Mouse (Mus musculus) embryo, embryonic 10 days (tissue): ENCODE results near the gene Nrip2.
"Not testable (repeated sequence)": the region's sequence is repeated elsewhere in the genome, so short reads cannot be mapped to it uniquely, and the experiment has no call there.

Experiments
- DNase-seq: peaks from one replicate; pipeline ENCODE4 v3.0.0-alpha.2; 2015; ENCODE audit warnings: low spot score

Nrip2 gene

GRCm38 (mm10) chr6:128398996-128399395 lies at the start of gene Nrip2:
Gene Nrip2 (plus strand): TSS chr6:128399296.
- no peak for DNase-seq

GRCm38 (mm10) chr6:128349711-128350110 lies 49.4 kb upstream of the Nrip2 start:
- DNase-seq = peak; percentile 49

GRCm38 (mm10) chr6:128354140-128354539 lies 45.0 kb upstream of the Nrip2 start:
- DNase-seq = no peak

- peak; percentile 73 for DNase-seq
Measured at GRCm38 (mm10) chr6:128355201-128355681, 43.9 kb upstream of the Nrip2 start.

- peak; percentile 97 for DNase-seq
Measured at GRCm38 (mm10) chr6:128355726-128356416, 43.2 kb upstream of the Nrip2 start, which contains the start of gene Tulp3. Gene Tulp3 (minus strand): TSS chr6:128355851.

GRCm38 (mm10) chr6:128358999-128359398 lies 40.1 kb upstream of the Nrip2 start:
- DNase-seq = peak; percentile 53

GRCm38 (mm10) chr6:128361901-128362300 lies 37.2 kb upstream of the Nrip2 start:
- no peak for DNase-seq

GRCm38 (mm10) chr6:128362381-128363006 lies 36.6 kb upstream of the Nrip2 start, which contains the start of the genes Rhno1 and Foxm1:
Gene Rhno1 (minus strand): TSS chr6:128362911.
Gene Foxm1 (plus strand): TSS chr6:128362967.
- DNase-seq = peak; percentile 92

GRCm38 (mm10) chr6:128363007-128363825 lies 35.9 kb upstream of the Nrip2 start:
- peak; percentile 58 for DNase-seq

GRCm38 (mm10) chr6:128364721-128365120 lies 34.4 kb upstream of the Nrip2 start:
- DNase-seq = no peak

- DNase-seq = no peak
Measured at GRCm38 (mm10) chr6:128366466-128366865, 32.6 kb upstream of the Nrip2 start.

- no peak for DNase-seq
Measured at GRCm38 (mm10) chr6:128370040-128370439, 29.1 kb upstream of the Nrip2 start.

GRCm38 (mm10) chr6:128375192-128375591 lies 23.9 kb upstream of the Nrip2 start, which contains the start of the genes Tex52 and Gm44596:
Gene Tex52 (plus strand): TSS chr6:128375456.
Gene Gm44596 (plus strand): TSS chr6:128375503.
- DNase-seq = peak; percentile 76

- no peak for DNase-seq
Measured at GRCm38 (mm10) chr6:128376371-128377085, 22.6 kb upstream of the Nrip2 start.

GRCm38 (mm10) chr6:128379636-128380035 lies 19.5 kb upstream of the Nrip2 start:
- no peak for DNase-seq

- DNase-seq = not testable (repeated sequence)
Measured at GRCm38 (mm10) chr6:128380594-128381167, 18.4 kb upstream of the Nrip2 start.

GRCm38 (mm10) chr6:128381254-128381653 lies 17.8 kb upstream of the Nrip2 start:
- no peak for DNase-seq

GRCm38 (mm10) chr6:128383752-128384151 lies 15.3 kb upstream of the Nrip2 start:
- no peak for DNase-seq

- DNase-seq = no peak
Measured at GRCm38 (mm10) chr6:128385026-128385425, 14.1 kb upstream of the Nrip2 start.

- DNase-seq = no peak
Measured at GRCm38 (mm10) chr6:128389185-128389584, 9.9 kb upstream of the Nrip2 start.

- no peak for DNase-seq
Measured at GRCm38 (mm10) chr6:128390683-128391082, 8.4 kb upstream of the Nrip2 start.
